1 mouse cellular context compared by ENCODE assay signal in the genomic region with DNA sequence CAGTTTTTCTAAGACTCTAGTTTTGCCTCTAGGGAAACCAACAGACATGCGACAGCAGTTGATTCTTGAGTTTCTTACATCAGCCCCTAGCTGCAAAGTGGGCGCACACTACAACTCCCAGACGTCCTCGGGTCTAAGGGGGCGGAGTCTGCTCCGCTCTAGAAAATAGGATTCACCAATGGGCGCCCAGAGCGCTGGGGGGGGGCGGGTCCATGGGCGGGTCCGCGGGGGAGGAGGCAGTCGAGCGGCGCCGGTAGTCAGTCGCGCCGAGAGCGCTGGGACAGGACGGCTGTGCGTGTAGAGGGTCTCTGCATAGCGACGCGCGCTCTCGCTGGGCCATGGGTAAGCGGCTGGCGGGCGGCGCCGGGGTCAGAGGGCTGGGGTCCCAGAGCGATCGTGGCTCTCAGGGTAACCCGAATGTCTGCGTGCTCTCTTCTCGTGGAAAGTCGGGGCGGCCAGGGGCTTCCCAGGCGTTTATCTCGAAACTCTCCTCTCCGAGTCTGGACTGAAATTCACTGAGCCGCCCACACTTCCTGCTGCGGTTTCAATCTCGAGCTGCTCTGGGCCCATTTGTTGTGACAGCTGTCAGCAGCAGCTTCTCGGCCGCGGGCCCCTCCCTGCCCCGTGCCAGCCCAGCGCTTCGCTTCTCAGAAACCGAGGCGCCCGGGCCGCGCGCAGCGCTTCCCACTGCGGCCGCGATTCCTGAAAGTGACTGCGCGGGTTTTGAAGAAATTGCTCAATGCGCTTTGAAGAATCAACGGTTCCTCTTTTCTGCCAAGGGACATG.
TF ChIP-seq lines count a peak whose summit lies in the region.

Gene Arid5a (plus strand): TSS at position 239 of the 786 bp plus-strand sequence.

TF ChIP-seq in MEL, 35 proteins besides CTCF, POLR2A, EP300 and RAD21 (continued from another document):
- no peak for TF ChIP-seq ZC3H11A (IDR thresholded peaks at IDR 0.05; ENCODE audit: low read depth, low read length)
- TF ChIP-seq ETS1 (IDR thresholded peaks at IDR 0.05; ENCODE audit: low read depth, low read length), result peak; percentile 89
- no peak for TF ChIP-seq SMC3 (IDR thresholded peaks at IDR 0.05; ENCODE audit: low read depth, low read length)
- TF ChIP-seq JUND (IDR thresholded peaks at IDR 0.05; ENCODE audit: low read depth, low read length), result no peak
- TF ChIP-seq GABPA (IDR thresholded peaks at IDR 0.05; ENCODE audit: low read depth, low read length), result no peak
- no peak for TF ChIP-seq ZNF384 (IDR thresholded peaks at IDR 0.05; ENCODE audit: low read depth, low read length)
- 0 out of 2 replicates have a peak, but pooled peaks have one; percentile 63 for TF ChIP-seq MYC (IDR thresholded peaks at IDR 0.05; ENCODE audit: low read depth, low read length)
- no peak for TF ChIP-seq USF1 (IDR thresholded peaks at IDR 0.05; ENCODE audit: low read depth, low read length)
- no peak for TF ChIP-seq CHD1 (IDR thresholded peaks at IDR 0.05; ENCODE audit: low read depth, low read length)
- TF ChIP-seq RCOR1 (IDR thresholded peaks at IDR 0.05; ENCODE audit: low read depth, low read length), result peak; percentile 97
- TF ChIP-seq BHLHE40 (IDR thresholded peaks at IDR 0.05; ENCODE audit: borderline replicate concordance, low read depth, low read length), result peak; percentile 84
- peak; percentile 86; the same call in 1 of the 2 replicates for TF ChIP-seq SIN3A (IDR thresholded peaks at IDR 0.05; ENCODE audit: low read length)
- peak; percentile 69; the same call in 1 of the 2 replicates for TF ChIP-seq MAFK (IDR thresholded peaks at IDR 0.05; ENCODE audit: borderline replicate concordance, low read depth, low read length)
- TF ChIP-seq NELFE (IDR thresholded peaks at IDR 0.05; ENCODE audit: low read depth, low read length), result peak; percentile 99
